Mouse (Mus musculus): ENCODE results near the gene Eml5.

The Eml5 gene

DNA sequence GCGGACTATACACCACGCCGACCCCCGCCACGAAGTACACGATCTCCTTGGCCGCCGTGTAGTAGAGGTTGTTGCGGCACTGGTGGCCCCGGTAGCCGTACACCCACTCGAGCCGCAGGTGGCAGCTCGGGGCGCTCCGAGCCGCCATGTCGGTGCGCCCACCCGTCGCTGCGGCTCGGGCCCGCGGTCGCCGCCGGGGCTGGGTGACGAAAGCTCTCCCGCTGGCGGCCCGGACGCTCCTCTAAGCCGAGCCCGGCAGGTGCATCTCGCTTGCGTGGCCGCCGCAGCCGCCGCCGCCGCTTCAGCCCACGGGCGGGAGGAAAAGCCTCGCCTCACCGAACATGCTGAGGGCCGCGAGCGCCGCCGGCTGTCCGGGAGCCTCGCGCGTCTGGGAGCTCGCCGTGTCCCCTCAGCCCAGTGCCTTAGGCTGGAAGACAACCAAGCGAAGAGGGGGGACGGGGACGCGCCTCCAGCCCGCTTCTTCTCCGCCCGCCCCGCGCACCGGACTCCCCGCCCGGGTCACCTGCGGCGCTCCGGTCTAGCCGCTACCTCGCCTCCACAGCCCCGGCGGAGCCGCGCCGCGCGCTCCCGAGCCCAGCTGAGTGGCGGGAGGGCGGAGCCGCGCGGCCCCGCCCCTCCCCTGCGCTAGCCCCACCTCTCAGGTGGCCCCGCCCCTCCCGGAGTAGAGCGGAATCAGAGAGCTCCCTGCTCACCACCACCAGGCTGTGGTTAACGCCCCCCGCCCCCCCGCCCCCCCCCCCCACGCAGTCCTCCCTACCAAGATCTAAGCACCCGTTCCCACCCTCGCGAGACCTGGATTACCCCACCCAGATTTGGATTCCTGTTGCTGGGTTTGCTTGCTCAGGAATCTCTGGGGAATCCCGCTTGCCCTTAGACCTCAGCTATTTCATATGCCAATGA lies at the start of gene Eml5:
Gene Eml5, minus strand, starts transcription at position 604 of the 921 bp plus-strand sequence.
- peak; percentile 83 for DNase-seq

GRCm38 (mm10) chr12:98932856-98933255 lies 31.6 kb upstream of the Eml5 start:
- DNase-seq: no peak

DNA sequence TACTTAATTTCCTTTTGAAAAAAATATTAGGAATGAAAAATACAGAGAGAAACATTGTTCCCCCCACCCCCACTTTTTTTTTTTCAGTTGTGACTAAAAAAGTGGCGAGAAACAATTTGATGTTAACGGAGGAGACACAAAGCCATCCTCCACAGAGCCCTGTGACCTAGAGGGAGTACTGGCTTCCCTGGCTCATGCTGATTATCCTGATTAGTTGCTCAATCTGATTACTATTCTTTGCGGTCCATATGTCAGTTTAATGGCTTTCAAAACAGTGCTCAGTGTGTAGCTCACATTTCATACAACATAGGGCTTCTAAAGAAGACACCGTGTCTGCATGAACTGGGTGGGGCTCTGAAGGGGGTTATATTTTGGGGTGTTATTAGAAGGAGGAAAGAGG lies 31.2 kb upstream of the Eml5 start:
- no peak for DNase-seq

DNA sequence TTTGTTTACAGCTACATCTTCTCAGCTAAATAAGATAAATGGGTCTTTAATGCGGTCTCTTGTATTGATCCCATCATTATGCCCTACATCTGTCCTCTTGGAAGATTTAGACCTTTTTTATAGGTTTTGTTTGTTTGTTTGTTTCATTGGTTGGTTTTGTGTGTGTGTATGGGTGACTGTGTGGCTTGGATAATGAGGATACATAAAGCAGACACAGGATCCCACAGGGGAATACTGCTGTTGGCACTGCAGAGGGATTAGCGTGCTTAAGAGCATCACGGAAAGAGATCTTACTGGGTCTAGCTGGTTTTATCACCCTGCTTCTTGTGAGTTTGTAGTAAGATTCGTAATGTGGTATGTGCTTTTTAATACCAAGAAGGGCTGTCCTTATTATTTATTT lies 29.9 kb upstream of the Eml5 start:
- no peak for DNase-seq

GRCm38 (mm10) chr12:98920194-98920991 lies 19.1 kb upstream of the Eml5 start, which contains the start of gene Ttc8:
TSS of gene Ttc8 (plus strand) at chr12:98920574.
- DNase-seq: peak; percentile 87

DNA sequence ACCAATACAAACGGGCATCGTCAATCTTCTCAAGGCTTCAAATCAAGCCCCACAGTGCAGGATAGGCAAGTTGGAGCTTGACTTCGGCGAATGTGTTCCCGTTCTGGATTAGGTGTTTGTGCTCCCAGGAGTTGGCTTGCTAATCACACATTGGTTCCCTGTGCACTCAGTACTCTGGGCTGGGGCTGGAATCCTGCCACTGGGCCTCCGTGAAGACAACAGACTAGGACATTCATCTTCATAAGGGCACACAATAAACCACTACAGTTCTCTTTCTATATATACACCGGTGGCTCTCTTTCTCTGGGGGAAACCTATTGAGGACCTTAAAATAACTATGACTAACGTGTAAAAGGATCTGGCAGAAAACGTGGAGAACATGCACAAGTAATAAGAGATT lies 8.8 kb upstream of the Eml5 start:
- no peak for DNase-seq

- DNase-seq: no peak
Observed at GRCm38 (mm10) chr12:98905466-98905865, 4.2 kb upstream of the Eml5 start.

GRCm38 (mm10) chr12:98900341-98900880 lies 873 bp downstream of the Eml5 start:
- DNase-seq: peak; percentile 28

GRCm38 (mm10) chr12:98899676-98900075 lies 1.6 kb downstream of the Eml5 start:
- no peak for DNase-seq

GRCm38 (mm10) chr12:98896761-98897160 lies 4.5 kb downstream of the Eml5 start:
- DNase-seq: no peak

- DNase-seq: no peak
Observed at GRCm38 (mm10) chr12:98884515-98884914, 16.8 kb downstream of the Eml5 start.

DNA sequence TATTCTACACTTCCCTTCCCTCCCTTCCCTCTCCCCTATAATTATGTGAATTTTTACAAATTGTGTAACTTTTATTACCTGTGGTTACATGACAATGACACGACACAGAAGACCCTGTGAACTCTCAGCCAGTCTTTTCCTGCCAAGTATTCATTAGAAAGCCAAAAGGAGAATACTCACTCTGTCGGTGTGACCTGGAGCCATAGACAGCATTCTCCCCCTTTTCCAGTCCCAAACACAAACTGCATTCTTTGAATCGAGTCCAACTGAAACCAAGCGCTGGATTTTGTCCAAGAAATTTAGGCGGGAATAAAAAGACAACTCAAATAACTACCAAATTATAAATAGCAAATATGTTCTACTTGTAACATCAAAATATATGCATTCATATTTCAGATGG lies 19.5 kb downstream of the Eml5 start:
- DNase-seq: no peak

DNA sequence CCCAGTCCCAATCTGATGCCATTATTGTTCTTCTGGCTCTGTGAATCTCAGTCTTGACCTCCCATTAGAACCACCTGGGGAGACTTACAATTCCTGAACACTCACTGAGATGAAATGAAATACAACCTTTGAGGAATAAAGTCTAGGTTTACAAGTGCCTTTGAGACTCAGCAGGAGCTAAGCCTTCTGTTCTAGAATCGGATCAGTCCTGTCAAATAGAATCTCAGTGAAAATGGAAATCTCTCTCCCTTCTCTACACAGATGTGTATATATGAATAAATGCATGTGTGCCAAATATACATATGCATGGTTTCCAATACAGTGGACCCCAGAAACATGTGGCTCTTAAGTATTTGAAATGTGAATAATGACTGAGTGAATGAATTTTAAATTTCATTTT lies 22.6 kb downstream of the Eml5 start:
- no peak for DNase-seq

- no peak for DNase-seq
Observed at GRCm38 (mm10) chr12:98875216-98875615, 26.1 kb downstream of the Eml5 start.

DNA sequence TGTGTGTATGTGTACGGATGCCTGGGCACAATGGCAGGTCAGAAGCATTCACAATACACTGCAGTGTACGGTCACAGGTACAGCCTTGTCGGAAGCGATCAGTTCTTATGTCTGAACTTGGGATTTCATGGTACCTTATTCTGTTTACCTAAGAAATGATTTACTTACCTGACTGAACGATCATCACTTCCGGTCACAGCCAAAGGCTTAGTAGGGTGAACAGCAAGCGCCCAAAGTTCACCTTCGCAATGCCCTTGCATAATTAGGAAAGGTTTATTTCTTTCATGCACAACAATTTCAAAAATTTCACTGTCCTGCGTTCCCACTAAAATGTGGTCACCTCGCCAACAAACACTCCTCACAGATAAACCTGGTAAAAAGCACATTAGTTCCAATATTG lies 28.4 kb downstream of the Eml5 start:
- no peak for DNase-seq

DNA sequence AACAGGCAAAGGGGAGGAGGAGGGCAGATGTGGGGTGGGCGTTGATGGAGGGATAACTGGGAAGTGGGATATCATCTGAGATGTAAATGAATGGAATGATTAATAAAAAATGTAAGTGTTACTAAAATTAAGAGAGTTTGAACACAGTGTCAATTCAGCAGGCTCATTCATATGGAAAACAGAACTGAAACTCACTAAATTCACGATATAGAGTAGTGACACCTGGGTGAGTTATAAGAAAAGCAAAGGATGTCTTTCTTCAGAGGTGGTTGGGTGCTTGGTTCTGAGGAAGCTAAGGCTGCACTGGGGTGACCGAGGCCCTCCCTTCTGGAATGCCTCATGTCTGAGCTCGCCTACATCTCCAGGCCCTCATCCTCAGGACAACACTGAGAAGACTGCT lies 37.8 kb downstream of the Eml5 start:
- DNase-seq: no peak

- DNase-seq: no peak
Observed at GRCm38 (mm10) chr12:98860316-98860715, 41.0 kb downstream of the Eml5 start.

GRCm38 (mm10) chr12:98850767-98851166 lies 50.5 kb downstream of the Eml5 start:
- peak; percentile 26 for DNase-seq

DNA sequence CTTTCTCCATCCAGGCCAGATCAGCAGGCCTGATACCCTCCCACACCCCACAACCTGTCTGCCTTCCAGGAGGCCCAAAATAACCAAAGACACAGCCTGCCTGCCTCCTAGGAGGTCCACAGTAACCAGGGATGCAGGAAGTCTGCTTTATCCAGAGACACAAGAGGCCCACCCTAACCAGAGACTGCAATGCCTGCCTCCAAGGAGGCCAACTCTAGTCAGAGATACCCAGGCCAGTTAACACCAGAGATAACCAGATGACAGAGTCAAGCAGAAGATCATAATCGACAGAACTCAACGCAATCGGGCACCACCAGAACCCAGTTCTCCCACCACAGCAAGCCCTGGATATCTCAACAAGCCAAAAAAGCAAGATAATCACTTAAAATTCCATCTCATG lies 56.5 kb downstream of the Eml5 start:
- no peak for DNase-seq

- DNase-seq: no peak
Observed at GRCm38 (mm10) chr12:98840135-98840534, 61.1 kb downstream of the Eml5 start.

DNA sequence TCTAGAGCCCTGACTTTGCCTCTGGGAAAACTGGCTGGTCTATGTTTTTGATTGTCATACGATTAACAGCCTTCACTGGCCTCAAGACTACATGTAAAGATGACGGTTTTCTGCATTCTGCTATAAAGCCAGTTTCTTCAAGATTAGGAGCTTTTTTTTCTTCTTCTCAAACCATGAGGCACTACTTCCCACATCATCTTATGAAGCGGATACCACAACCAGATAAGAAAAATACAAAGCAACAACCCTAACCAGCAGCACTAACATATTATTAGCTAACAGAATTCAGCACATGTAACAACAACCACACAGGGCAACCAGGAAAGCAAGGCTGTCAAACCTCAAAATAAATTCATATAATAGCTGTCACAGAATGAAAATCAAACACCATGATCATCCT lies 63.3 kb downstream of the Eml5 start:
- no peak for DNase-seq

DNA sequence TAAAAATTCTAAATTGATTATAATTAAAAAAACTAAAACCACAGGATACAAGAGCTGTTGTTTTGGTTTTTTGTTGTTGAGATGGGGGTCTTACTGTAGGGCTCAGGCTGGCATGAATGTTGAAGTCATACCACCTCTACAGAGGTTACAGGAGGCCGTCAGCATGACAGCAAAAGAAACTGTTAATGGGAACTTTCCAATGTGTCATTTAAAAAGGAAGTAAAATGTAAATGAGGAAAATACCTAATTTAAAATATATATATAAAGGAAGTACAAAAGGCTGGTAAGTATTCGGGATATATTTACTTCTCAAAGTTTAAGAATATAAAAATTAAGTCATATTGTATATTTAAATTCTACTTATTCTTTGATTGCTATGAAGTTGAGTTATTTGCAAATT lies 65.8 kb downstream of the Eml5 start:
- DNase-seq: no peak

DNA sequence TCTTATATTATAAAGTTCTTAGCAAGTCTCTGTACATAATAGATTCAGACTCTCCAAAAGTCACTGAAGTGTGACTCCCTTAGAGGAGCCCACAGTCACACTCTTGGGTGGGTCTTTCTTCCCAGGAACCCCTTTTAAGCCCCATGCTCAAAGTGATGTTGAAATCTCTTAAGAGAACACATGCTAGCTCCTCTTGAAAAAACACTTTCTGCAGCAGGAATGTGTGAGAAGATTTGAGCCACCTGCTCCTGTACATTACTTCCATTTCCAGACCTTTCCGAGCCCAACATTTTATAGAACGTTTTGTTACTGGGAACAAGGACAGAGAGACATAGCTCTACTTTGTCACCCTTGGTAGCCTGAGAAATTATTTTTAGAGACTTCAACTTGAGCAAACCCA lies 66.4 kb downstream of the Eml5 start:
- no peak for DNase-seq

DNA sequence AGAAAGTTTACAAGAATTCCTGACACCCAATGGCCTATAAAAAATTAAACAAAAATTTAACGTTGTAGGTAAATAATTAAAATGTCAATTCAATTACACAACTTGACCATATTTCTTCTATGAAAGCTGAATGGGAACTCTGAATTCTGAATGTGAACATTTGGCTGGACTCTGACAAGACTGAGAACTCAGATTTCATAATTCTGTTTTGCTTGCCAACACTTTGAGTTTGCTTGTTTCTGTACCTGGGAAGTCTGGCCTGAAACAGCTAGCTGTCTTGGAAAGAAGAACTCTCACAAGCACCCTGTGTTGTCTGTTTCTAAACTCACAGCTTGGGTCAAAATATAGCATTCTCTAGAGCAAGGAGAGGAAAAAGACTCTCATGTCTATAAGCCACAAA lies 67.4 kb downstream of the Eml5 start:
- DNase-seq: no peak
